Mouse (Mus musculus) olfactory bulb, adult 2 months (tissue): Measurements from ENCODE around the gene Sulf2. TPM values are rescaled to one million over a fixed set of nuclear protein-coding genes. Genes with fewer than 3 reads are reported as not detected.

Source experiments
- H3K27ac ChIP-seq: fragments of 200-500 bp; 2 replicates; pipeline ENCODE4 v1.5.1; 2012; ENCODE audit warnings: low read depth, low read length; ENCODE audit not compliant: insufficient read depth
- H3K4me1 ChIP-seq: fragments of 200-500 bp; 2 replicates; pipeline ENCODE4 v1.6.1; 2012; ENCODE audit warnings: low read length; ENCODE audit not compliant: control insufficient read depth, insufficient read depth
- H3K4me3 ChIP-seq: fragments of 200-500 bp; 2 replicates; pipeline ENCODE4 v1.5.1; 2012; ENCODE audit warnings: mild to moderate bottlenecking, low read depth, low read length, moderate library complexity; ENCODE audit not compliant: insufficient read depth
- CTCF ChIP-seq: fragments of 200-500 bp; IDR thresholded peaks from 2 replicates; pipeline ENCODE4 v1.5.1; 2012; ENCODE audit warnings: low read depth, mild to moderate bottlenecking, low read length, moderate library complexity; ENCODE audit not compliant: insufficient read depth
- POLR2A ChIP-seq: fragments of 200-500 bp; IDR thresholded peaks from 2 replicates; pipeline ENCODE4 v1.6.1; 2012; ENCODE audit warnings: mild to moderate bottlenecking, low read depth, low read length, moderate library complexity; ENCODE audit not compliant: insufficient read depth
- WGBS: fragments of 180-500 bp; shearing (Covaris S2); methylation state at CpG from one replicate; pipeline ENCODE4 v1.1.7; 2018; 5-methylcytosine and 5-hydroxymethylcytosine counted together
- polyA plus RNA-seq: library from polyadenylated mRNA; stranded (reverse); fragments of >200 nt; gene quantifications from 2 replicates; pipeline ENCODE4 v1.2.4, GENCODE M21; 2012; ENCODE audit warnings: low replicate concordance; ENCODE audit not compliant: missing spikeins, insufficient read depth, insufficient read length

Gene Sulf2
- polyA plus RNA-seq, 1 experiment = not detected

GRCm38 (mm10) chr2:166135711-166136485 is 19.6 kb downstream of the Sulf2 start:
- TF ChIP-seq POLR2A = no peak
- TF ChIP-seq CTCF = no peak
- H3K4me3 ChIP-seq = no peak overlapping the region
- H3K4me1 ChIP-seq = peaks cover 21% of the 10 kb centered on the region
- 36% methylated on average over 16 of the region's 16 CpGs for WGBS
- no peak overlapping the region for H3K27ac ChIP-seq

GRCm38 (mm10) chr2:166128756-166129155 is 26.7 kb downstream of the Sulf2 start:
- no peak overlapping the region for H3K27ac ChIP-seq
- TF ChIP-seq POLR2A (no peak), CTCF (no peak)
- 81% methylated on average over 4 of the region's 4 CpGs for WGBS
- H3K4me1 ChIP-seq = peaks cover 10% of the 10 kb centered on the region
- no peak overlapping the region for H3K4me3 ChIP-seq

GRCm38 (mm10) chr2:166128032-166128431 is 27.4 kb downstream of the Sulf2 start:
- WGBS = 92% methylated on average over 15 of the region's 15 CpGs
- Histone ChIP-seq H3K27ac (no peak overlapping the region), H3K4me3 (no peak overlapping the region), H3K4me1 (peaks cover 10% of the 10 kb centered on the region)
- no peak for TF ChIP-seq POLR2A

DNA sequence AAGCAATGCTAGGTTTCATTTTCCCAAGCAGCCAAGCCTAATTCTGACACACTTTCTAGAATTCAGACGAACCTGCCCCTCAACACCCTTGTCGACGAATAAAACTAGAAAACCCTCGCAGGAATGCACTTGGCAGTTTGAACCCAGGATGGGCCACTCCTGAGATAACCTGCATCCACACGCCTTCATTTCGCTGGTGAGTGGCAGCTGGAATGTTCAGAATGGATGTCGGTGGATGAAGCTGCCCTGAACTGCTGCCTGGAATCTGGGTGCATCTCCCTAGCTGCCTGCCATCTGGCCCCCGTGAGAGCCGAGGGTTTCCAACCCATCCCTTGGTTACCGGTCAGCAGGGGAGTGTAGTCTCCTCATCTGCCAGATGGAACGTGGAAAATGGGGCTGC is 29.1 kb downstream of the Sulf2 start:
- Histone ChIP-seq H3K4me3 (no peak overlapping the region), H3K4me1 (peaks cover 10% of the 10 kb centered on the region), H3K27ac (no peak overlapping the region)
- 91% methylated on average over 11 of the region's 11 CpGs for WGBS
- TF ChIP-seq CTCF (no peak), POLR2A (no peak)

DNA sequence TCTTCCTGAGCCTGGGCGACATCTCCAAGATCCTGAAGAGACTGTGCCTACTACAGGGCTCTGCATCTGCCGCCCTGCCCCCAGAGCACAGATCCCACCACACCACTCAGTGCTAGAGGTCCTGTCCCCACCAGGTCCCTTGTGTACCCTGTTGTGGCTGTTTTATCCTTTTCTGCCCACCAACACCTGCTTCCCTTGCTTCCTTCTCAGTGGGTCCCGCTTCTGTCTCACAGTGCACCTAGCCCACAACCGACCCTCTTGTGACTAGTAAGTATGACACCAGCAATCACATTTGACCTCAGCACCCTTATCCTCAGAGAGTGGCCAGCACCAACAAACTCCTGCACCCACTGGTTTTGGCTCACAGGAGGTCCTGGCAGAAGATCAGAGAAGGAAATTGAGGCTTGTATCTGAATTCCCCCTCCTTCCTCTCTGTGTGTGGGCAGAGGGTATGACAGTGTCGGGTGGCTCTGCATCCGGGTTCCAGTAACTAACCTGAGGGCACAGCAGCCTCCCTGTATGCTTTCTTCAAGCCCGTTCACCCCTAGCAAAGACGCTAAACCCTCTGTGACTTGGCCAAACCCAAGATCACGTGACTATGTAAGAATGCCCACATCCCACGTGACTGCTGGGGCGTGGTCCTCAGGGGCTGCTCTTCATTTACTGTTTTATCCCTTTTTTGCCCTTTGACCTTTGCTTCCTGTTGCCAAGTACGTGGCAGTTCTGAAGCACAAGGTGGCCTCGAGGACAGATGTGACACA is 29.8 kb downstream of the Sulf2 start:
- no peak overlapping the region for H3K4me3 ChIP-seq
- 80% methylated on average over 13 of the region's 13 CpGs for WGBS
- TF ChIP-seq POLR2A = no peak
- peaks cover 10% of the 10 kb centered on the region for H3K4me1 ChIP-seq
- no peak overlapping the region for H3K27ac ChIP-seq

- WGBS = 82% methylated on average over 1 of the region's 2 CpGs
- TF ChIP-seq POLR2A (no peak), CTCF (no peak)
- peaks cover 10% of the 10 kb centered on the region for H3K4me1 ChIP-seq
These were observed 30.4 kb downstream of the Sulf2 start for GRCm38 (mm10) chr2:166125033-166125432.

GRCm38 (mm10) chr2:166122781-166123180 is 32.7 kb downstream of the Sulf2 start:
- TF ChIP-seq CTCF (no peak), POLR2A (no peak)
- Histone ChIP-seq H3K27ac (no peak overlapping the region), H3K4me3 (no peak overlapping the region), H3K4me1 (peaks cover 10% of the 10 kb centered on the region)
- 93% methylated on average over 6 of the region's 6 CpGs for WGBS

More at GRCm38 (mm10) chr2:166125033-166125432, 30.4 kb downstream of the Sulf2 start:
- H3K27ac ChIP-seq = no peak overlapping the region
- no peak overlapping the region for H3K4me3 ChIP-seq

GRCm38 (mm10) chr2:166121681-166122355 is 33.6 kb downstream of the Sulf2 start:
- TF ChIP-seq CTCF = no peak
- TF ChIP-seq POLR2A = no peak
- 85% methylated on average over 14 of the region's 14 CpGs for WGBS
- Histone ChIP-seq H3K4me1 (peaks cover 10% of the 10 kb centered on the region), H3K27ac (no peak overlapping the region), H3K4me3 (no peak overlapping the region)

DNA sequence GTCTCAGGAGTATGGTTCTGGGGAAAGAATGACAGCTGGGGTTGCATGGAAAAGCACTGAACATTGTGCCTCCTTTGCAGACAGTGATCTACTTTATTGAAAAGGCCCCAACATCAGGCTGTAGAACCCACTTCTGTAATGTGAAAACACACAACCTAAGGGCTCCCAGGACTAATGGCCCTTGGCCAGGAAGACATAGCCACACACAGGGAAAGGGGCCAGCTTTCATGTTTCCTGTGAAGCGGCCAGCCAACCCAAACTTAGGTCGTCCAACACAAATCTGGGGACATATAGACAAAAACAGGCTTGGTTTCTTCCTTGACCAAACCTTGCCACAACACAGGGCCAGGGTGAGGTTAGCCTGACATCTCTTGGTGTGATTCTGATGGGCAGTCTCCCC is 35.5 kb downstream of the Sulf2 start:
- Histone ChIP-seq H3K4me1 (peaks cover 6% of the 10 kb centered on the region; the same call in 1 of the 2 replicates), H3K27ac (no peak overlapping the region), H3K4me3 (no peak overlapping the region)
- TF ChIP-seq POLR2A (no peak), CTCF (no peak)
- WGBS = 82% methylated on average over 2 of the region's 2 CpGs
